Mouse (Mus musculus): ENCODE results near the gene Ddr1. TPM values are rescaled to one million over a fixed set of nuclear protein-coding genes. Genes with fewer than 3 reads are reported as not detected.

The Ddr1 gene
- 1 to 10 TPM; 4.8 to 6.8 TPM for total RNA-seq (2023)

DNA sequence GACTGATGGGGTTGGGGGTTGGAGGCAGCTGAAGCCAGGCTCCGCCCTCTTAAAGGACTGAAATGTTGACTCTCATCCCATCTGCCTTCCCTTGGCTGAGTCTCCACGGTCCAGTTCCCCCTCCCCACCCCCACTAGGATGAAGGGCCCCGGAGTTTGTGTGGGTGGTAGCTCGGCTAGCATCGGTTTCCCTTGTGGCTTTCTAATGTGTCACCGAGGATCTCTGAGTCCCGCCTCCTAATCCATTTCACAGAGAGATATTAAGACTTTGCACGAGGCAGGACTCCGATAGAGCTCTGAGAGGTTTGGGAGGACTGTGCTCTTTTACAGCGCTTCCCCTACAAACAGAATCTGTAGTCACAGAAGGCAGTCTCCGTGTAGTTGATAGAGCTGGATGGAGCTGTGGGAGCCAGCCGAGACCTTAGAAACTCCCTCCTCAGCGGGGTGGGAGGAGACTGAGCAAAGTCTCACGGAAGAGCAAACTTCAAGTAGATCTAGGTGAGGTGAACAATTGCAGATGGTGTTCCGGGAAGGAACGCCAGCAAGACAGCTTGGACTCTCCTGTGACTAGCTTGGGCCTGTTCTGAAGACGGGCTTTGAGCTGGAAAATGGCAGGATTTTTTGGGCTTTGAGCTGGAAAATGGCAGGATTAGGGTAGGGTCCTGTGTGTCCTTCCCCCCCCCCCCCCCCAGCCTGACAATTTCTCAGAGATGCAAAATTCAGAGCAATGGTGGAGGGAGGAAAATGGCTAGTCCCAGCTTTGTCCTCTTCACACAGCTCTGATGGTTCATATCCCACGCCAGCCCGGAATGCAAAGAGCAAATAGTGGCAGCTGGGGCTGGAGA lies at the start of gene Ddr1:
Ddr1 (minus strand) TSS at position 1 of the 844 bp plus-strand sequence.

DNA sequence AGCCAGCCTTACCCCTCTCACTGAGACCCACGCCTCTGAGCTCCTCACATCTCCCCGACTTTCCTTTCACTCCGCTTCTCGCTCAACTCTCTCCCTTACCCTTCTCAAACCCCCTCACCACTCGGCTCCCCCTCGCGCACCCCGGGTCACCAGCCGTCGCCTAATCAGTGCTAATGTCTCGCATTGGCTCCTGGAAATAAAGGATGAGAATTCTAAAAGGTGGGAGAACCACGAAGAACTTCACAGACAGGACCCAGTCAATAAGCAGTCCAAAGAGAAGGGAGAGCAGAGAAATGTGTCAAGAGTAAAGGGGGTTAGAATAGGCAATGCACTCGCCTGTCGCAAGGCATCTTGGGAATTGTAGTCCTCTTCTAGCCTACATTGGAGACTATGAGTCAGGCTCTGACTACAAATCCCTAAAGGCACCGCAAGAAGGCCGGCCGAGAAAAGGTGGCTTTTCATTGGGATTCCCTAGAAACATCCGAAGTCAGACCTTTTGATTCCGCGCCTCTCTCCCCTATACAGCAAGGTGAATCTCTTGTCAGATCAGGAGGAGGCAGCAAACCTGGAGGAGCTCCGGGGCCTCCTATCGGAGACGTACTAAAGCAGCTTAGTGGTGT lies 30.9 kb downstream of the Ddr1 start, which contains the start of gene Gtf2h4:
Gtf2h4 (minus strand) TSS at position 324 of the 620 bp plus-strand sequence.

DNA sequence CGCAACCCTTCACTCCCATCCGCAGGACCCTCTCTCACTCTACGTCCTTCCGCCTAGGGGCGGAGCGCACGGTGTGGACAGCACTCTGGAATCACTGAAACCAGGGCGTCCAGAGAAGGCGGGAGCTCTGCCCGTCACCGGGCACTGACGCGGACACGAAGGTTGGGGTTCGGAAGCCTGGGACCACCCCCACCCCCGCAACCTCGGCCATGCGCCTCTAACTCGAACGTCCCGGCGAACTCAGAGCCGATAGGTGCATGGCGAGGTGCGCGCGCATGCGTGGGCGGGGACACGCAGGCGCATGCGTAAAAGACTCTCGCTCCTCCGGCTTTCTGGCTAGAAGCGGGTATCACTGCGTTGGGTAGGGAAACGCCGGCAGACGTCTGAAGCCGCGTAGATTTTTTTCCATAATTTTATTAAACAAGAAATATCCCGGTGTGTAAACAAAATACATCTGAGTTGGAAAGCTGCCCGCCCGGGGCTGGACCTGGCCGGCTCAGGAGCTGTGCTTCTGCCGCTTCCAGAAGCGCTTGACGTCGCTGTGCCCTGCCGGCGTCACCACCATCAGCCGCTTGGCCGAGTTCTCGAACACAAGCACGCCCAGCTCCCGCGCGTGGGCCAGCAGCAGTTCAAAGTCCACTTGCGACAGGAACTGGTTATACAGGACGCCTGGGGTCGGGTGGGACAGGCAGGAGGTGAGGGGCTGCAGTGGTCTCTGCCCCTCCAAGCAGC lies 36.9 kb downstream of the Ddr1 start, which contains the start of gene Vars2:
Vars2 (minus strand) TSS at position 259 of the 732 bp plus-strand sequence.

GRCm38 (mm10) chr17:35643609-35644236 lies 60.7 kb downstream of the Ddr1 start, which contains the start of gene Mucl3:
Mucl3 (minus strand) TSS chr17:35643695.

Other genes starting within 250 kb of the Ddr1 start
- 10 to 100 TPM; 48.7 to 55.0 TPM for gene H2-Q10, start 234.5 kb downstream of the Ddr1 start, total RNA-seq (2023)
- gene Pou5f1, start 198.6 kb downstream of the Ddr1 start, total RNA-seq (2023): under 1 TPM; 0.79 to 0.97 TPM
- gene Tcf19, start 187.8 kb downstream of the Ddr1 start, total RNA-seq (2023): 1 to 10 TPM; 5.3 to 6.3 TPM
- 1 to 10 TPM; 5.1 to 6.4 TPM for gene Cchcr1, start 187.5 kb downstream of the Ddr1 start, total RNA-seq (2023)
- not detected for gene Psors1c2, start 171.4 kb downstream of the Ddr1 start, total RNA-seq (2023)
- not detected for gene Cdsn, start 152.5 kb downstream of the Ddr1 start, total RNA-seq (2023)
- not detected for gene 2300002M23Rik, start 137.2 kb downstream of the Ddr1 start, total RNA-seq (2023)
- gene Sfta2, start 103.1 kb downstream of the Ddr1 start, total RNA-seq (2023): not detected
- not detected for gene Gm9573, start 78.0 kb downstream of the Ddr1 start, total RNA-seq (2023)
- gene Mucl3, start 60.9 kb downstream of the Ddr1 start, total RNA-seq (2023): not detected
- gene Vars2, start 37.0 kb downstream of the Ddr1 start, total RNA-seq (2023): 10 to 100 TPM; 11.7 to 20.4 TPM
- 10 to 100 TPM; 13.5 to 15.9 TPM for gene Gtf2h4, start 30.9 kb downstream of the Ddr1 start, total RNA-seq (2023)
- 10 to 100 TPM; 48.1 to 53.2 TPM for gene Ier3, start 117.1 kb upstream of the Ddr1 start, total RNA-seq (2023)
- gene Flot1, start 118.6 kb upstream of the Ddr1 start, total RNA-seq (2023): 10 to 100 TPM; 49.4 to 58.8 TPM
- 100 to 1,000 TPM; 163 to 175 TPM for gene Tubb5, start 133.7 kb upstream of the Ddr1 start, total RNA-seq (2023)
- 10 to 100 TPM; 37.7 to 38.5 TPM for gene Mdc1, start 136.9 kb upstream of the Ddr1 start, total RNA-seq (2023)
- gene Nrm, start 156.7 kb upstream of the Ddr1 start, total RNA-seq (2023): 10 to 100 TPM; 37.1 to 37.2 TPM
- 100 to 1,000 TPM; 219 TPM for gene Ppp1r18, start 161.0 kb upstream of the Ddr1 start, total RNA-seq (2023)
- gene Dhx16, start 175.2 kb upstream of the Ddr1 start, total RNA-seq (2023): 10 to 100 TPM; 76.0 to 84.5 TPM
- 10 to 100 TPM; 13.3 to 21.1 TPM for gene 2310061I04Rik, start 192.8 kb upstream of the Ddr1 start, total RNA-seq (2023)
- gene Atat1, start 205.5 kb upstream of the Ddr1 start, total RNA-seq (2023): 10 to 100 TPM; 19.6 to 29.1 TPM
- gene Mrps18b, start 211.8 kb upstream of the Ddr1 start, total RNA-seq (2023): 10 to 100 TPM; 35.6 to 39.0 TPM
- 100 to 1,000 TPM; 137 to 142 TPM for gene Ppp1r10, start 211.8 kb upstream of the Ddr1 start, total RNA-seq (2023)